Mouse (Mus musculus) CD8-positive naive resting alpha-beta T cell, adult 2 months (primary cell): ENCODE data around the gene Agfg2.

Source experiments
- DNase-seq, 2 experiments: peaks; one replicate each; pipeline ENCODE4 v3.0.0; 2022; ENCODE audit warnings: low read depth in 2 of 2, low spot score in 2 of 2

The Agfg2 gene

GRCm38 (mm10) chr5:137610548-137611244 is 73.8 kb downstream of the Agfg2 start:
- no peak for DNase-seq

- no peak for DNase-seq
These were observed 74.5 kb downstream of the Agfg2 start for GRCm38 (mm10) chr5:137610056-137610455.

GRCm38 (mm10) chr5:137609292-137609691 is 75.2 kb downstream of the Agfg2 start:
- no peak for DNase-seq

DNA sequence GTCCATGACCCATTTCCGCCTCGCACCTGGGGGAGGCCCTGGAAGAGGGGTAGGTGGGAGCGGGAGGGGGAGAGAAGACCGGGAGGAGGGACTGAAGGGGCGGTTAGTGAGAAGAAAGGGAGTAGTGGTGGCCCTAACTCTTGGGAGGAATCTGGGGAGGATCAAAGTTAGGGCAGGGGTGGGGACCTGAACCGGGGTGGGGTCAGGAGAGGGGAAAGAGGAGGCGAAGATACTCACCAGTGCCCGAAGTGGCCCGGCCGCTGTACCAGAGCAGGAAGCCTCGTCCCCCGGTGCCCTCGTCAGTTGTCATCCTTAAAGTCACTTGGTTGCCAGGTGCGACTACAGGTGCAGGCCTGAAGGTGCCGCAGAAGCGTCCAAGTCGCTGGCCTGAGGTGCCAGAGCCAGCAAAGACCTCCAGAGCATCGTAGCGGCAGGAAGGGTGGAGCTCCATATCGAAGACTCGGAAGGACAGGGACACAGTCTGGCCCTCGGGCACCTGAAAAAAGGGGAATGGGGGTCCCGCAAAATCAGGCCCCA is 75.8 kb downstream of the Agfg2 start:
- no peak for DNase-seq

GRCm38 (mm10) chr5:137607860-137608653 is 76.5 kb downstream of the Agfg2 start:
- no peak for DNase-seq

GRCm38 (mm10) chr5:137601365-137601729 is 83.2 kb downstream of the Agfg2 start:
- no peak for DNase-seq

DNA sequence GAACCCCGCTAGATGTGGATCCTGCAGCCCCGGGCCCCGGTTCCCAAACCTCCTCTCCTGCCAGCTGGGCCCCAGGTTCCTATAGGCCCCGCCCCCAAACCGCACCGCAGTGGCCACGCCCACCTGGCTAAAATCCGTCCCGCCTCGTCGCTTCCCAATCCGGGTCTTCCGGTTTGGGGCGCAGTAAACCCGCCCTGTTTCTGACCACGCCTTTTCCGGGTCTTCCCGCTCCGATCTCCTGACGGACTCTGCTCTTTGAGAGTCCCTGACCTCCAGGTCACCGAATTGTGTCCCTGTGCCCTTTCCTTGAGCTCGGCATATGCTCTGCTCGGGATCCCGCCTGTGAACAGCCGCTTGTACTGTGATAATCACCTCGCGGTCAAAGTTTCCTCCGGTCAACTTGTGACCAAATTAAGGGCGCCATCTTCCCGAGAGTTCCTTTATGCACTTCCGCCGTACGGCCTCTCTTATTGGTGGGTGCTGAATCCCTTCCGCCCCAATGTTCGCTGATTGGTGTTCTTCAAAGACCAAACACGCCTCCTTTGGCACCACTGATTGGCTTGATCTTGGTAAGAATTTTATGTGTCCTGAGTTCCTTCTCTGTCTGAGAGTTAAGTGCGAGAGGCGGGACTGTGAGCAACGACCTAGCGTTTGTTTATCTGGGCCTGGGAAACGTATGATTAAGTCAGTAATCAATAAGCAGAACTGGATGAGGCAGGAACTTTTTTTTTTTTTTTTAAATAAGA is 83.7 kb downstream of the Agfg2 start, which contains the start of gene Mospd3:
Gene Mospd3, minus strand, starts transcription at position 440 of the 746 bp plus-strand sequence.
- DNase-seq = peak; percentile 89 to 95
